Mouse (Mus musculus) thymus, postnatal 14 days (tissue): ENCODE data around the gene Efr3b.
A peak's percentile ranks its signal among the peaks of the same experiment; 100 is the strongest.

Experiments used
- DNase-seq: peaks from one replicate; pipeline ENCODE4 v3.0.0; 2021

The Efr3b gene

GRCm38 (mm10) chr12:4038061-4039041 is at the start of gene Efr3b:
TSS of gene Efr3b (minus strand) at chr12:4038915.
- peak; percentile 88 for DNase-seq

- no peak for DNase-seq
Measured at GRCm38 (mm10) chr12:4083441-4083840, 44.7 kb upstream of the Efr3b start.

- DNase-seq = peak; percentile 96
Measured at GRCm38 (mm10) chr12:4082132-4083001, 43.7 kb upstream of the Efr3b start, which contains the start of gene Dnajc27. TSS of gene Dnajc27 (plus strand) at chr12:4082583.

- DNase-seq = peak; percentile 75
Measured at GRCm38 (mm10) chr12:4080311-4080710, 41.6 kb upstream of the Efr3b start.

GRCm38 (mm10) chr12:4078069-4078468 is 39.4 kb upstream of the Efr3b start:
- no peak for DNase-seq

GRCm38 (mm10) chr12:4076383-4076782 is 37.7 kb upstream of the Efr3b start:
- DNase-seq = no peak

GRCm38 (mm10) chr12:4075407-4075806 is 36.7 kb upstream of the Efr3b start:
- DNase-seq = no peak

GRCm38 (mm10) chr12:4071671-4072070 is 33.0 kb upstream of the Efr3b start:
- no peak for DNase-seq

GRCm38 (mm10) chr12:4068551-4068950 is 29.8 kb upstream of the Efr3b start:
- DNase-seq = no peak

GRCm38 (mm10) chr12:4066681-4067459 is 28.2 kb upstream of the Efr3b start:
- DNase-seq = no peak

GRCm38 (mm10) chr12:4065944-4066343 is 27.2 kb upstream of the Efr3b start:
- no peak for DNase-seq

- no peak for DNase-seq
Measured at GRCm38 (mm10) chr12:4065498-4065897, 26.8 kb upstream of the Efr3b start.

GRCm38 (mm10) chr12:4059683-4060082 is 21.0 kb upstream of the Efr3b start:
- DNase-seq = no peak

- DNase-seq = no peak
Measured at GRCm38 (mm10) chr12:4058321-4058720, 19.6 kb upstream of the Efr3b start.

GRCm38 (mm10) chr12:4054845-4055244 is 16.1 kb upstream of the Efr3b start:
- DNase-seq = no peak

- DNase-seq = no peak
Measured at GRCm38 (mm10) chr12:4053643-4054042, 14.9 kb upstream of the Efr3b start.

GRCm38 (mm10) chr12:4050861-4051425 is 12.2 kb upstream of the Efr3b start:
- no peak for DNase-seq

- peak; percentile 9 for DNase-seq
Measured at GRCm38 (mm10) chr12:4048031-4048430, 9.3 kb upstream of the Efr3b start.

GRCm38 (mm10) chr12:4045992-4046391 is 7.3 kb upstream of the Efr3b start:
- no peak for DNase-seq

- DNase-seq = no peak
Measured at GRCm38 (mm10) chr12:4042411-4042810, 3.7 kb upstream of the Efr3b start.

- DNase-seq = no peak
Measured at GRCm38 (mm10) chr12:4039046-4039445, 331 bp upstream of the Efr3b start.

- no peak for DNase-seq
Measured at GRCm38 (mm10) chr12:4037511-4037910, 1.2 kb downstream of the Efr3b start.
